Mouse (Mus musculus) gastrocnemius, postnatal 14 days (tissue): ENCODE measurements around the gene Cypt1. TPM values are rescaled to one million over a fixed set of nuclear protein-coding genes. Genes with fewer than 3 reads are reported as not detected.

Source experiments
- DNase-seq: peaks from one replicate; pipeline ENCODE4 v3.0.0; 2021; ENCODE audit warnings: mixed read lengths
- intact Hi-C: fragments of 180-260 bp; cut with DNase I; formaldehyde crosslinking; loops from one replicate; pipeline ENCODE4 v1.15.1; 2025; ENCODE audit warnings: low total_unique reads
- long read RNA-seq, 2 experiments: library from polyadenylated mRNA; stranded (forward); transcript quantifications; one replicate each; pipeline ENCODE4 v2.0.0; 2021
- total RNA-seq, 2 experiments: library from RNA; stranded (reverse); gene quantifications; 2 replicates each; pipeline ENCODE4 v1.2.3; 2021

The Cypt1 gene
- total RNA-seq: not detected
- long read RNA-seq, experiment 1: 0 reads
- long read RNA-seq, experiment 2: 0 reads

DNA sequence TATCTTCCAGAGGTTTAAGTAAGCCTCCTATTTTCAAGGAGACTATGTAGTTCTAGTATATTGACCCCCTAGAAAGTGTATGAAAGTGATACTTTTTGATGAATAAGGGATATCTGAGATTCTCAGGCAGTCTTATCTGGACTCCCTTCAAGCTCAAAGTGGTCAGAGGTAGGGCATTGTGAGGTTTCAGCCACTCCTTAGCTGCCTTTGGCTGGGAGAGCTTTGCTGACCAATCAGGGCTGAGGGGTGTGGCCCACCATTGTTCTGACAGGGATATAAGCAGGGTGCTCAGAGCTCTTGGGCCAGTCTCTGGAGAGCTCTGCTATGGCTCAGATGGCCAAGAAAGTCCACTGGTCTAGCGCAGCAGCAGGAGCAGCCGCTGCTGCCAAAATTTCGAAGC is at the start of gene Cypt1:
TSS of gene Cypt1 (plus strand) at position 301 of the 400 bp plus-strand sequence.
- no peak for DNase-seq
- intact Hi-C loops: no loop called here

- no peak for DNase-seq
- intact Hi-C loops: no loop called here
Observed at GRCm38 (mm10) chrX:16546806-16547205, 24.1 kb downstream of the Cypt1 start.

DNA sequence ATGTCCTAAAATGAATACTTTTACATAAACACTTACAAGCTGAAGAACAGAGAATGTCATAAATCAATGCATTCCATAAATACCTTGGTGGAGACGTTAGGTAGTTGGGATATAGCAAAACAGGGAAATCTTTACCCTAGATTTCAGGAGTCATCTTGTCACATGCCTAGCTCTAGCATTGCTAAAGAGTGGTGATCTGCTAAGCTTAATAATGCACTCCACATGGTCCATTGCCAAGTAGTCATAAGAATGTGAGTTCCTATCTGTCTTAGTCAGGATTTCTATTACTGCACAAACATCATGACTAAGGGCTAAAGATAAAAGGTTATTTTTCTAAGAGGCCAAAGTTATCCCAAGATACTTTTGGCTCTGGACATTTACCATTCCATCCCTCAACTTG is 34.4 kb downstream of the Cypt1 start:
- intact Hi-C loops: no loop called here
- no peak for DNase-seq

GRCm38 (mm10) chrX:16558501-16558900 is 35.8 kb downstream of the Cypt1 start:
- intact Hi-C loops: no loop called here
- DNase-seq: no peak

Other genes with a start within 250 kb of the Cypt1 start
- 1 to 10 TPM; 4.9 to 5.1 TPM for gene Maoa, start 96.8 kb downstream of the Cypt1 start, total RNA-seq